Mouse (Mus musculus): ENCODE measurements around the gene Zc3h6. TPM values are rescaled to one million over a fixed set of nuclear protein-coding genes. Genes with fewer than 3 reads are reported as not detected.
"Not testable (repeated sequence)": the region's sequence is repeated elsewhere in the genome, so short reads cannot be mapped to it uniquely, and the experiment has no call there.

Gene Zc3h6
- polyA plus RNA-seq, 1 experiment = 5.4 TPM

- no peak overlapping the region for H3K27ac ChIP-seq (ENCODE audit: insufficient read depth, low read depth, low read length)
- no peak for TF ChIP-seq POLR2A (IDR thresholded peaks at IDR 0.05; ENCODE audit: borderline replicate concordance, low read depth, low read length)
- TF ChIP-seq CTCF (IDR thresholded peaks at IDR 0.05; ENCODE audit: low read depth, low read length) = no peak
- no peak overlapping the region for H3K4me3 ChIP-seq (ENCODE audit: insufficient read depth, low read length)
These were observed 1.6 kb upstream of the Zc3h6 start for GRCm38 (mm10) chr2:128965505-128966105.

GRCm38 (mm10) chr2:128966236-128966635 lies 966 bp upstream of the Zc3h6 start:
- Histone ChIP-seq H3K27ac (ENCODE audit: insufficient read depth, low read depth, low read length) (no peak overlapping the region), H3K4me3 (ENCODE audit: insufficient read depth, low read length) (no peak overlapping the region), H3K4me1 (ENCODE audit: control insufficient read depth, insufficient read depth, low read length) (peaks cover 10% of the 10 kb centered on the region)
- TF ChIP-seq CTCF (IDR thresholded peaks at IDR 0.05; ENCODE audit: low read depth, low read length) (no peak), POLR2A (IDR thresholded peaks at IDR 0.05; ENCODE audit: borderline replicate concordance, low read depth, low read length) (no peak)

More at GRCm38 (mm10) chr2:128965505-128966105, 1.6 kb upstream of the Zc3h6 start:
- peaks cover 10% of the 10 kb centered on the region for H3K4me1 ChIP-seq (ENCODE audit: control insufficient read depth, insufficient read depth, low read length)

GRCm38 (mm10) chr2:128967661-128968441 lies 649 bp downstream of the Zc3h6 start, which contains the start of gene Gm10762:
TSS of gene Gm10762 (minus strand) at chr2:128967725.
- peak within 1 kb of the TSS; percentile 87 for H3K4me3 ChIP-seq (ENCODE audit: insufficient read depth, low read length)
- H3K27ac ChIP-seq (ENCODE audit: insufficient read depth, low read depth, low read length) = peak within 1 kb of the TSS; percentile 94
- H3K4me1 ChIP-seq (ENCODE audit: control insufficient read depth, insufficient read depth, low read length) = peaks cover 17% of the 10 kb centered on the region
- TF ChIP-seq CTCF (IDR thresholded peaks at IDR 0.05; ENCODE audit: low read depth, low read length) (no peak), POLR2A (IDR thresholded peaks at IDR 0.05; ENCODE audit: borderline replicate concordance, low read depth, low read length) (no peak)

GRCm38 (mm10) chr2:128968475-128969083 lies 1.4 kb downstream of the Zc3h6 start:
- H3K4me1 ChIP-seq (ENCODE audit: control insufficient read depth, insufficient read depth, low read length) = peaks cover 17% of the 10 kb centered on the region
- TF ChIP-seq CTCF (IDR thresholded peaks at IDR 0.05; ENCODE audit: low read depth, low read length) = no peak
- no peak for TF ChIP-seq POLR2A (IDR thresholded peaks at IDR 0.05; ENCODE audit: borderline replicate concordance, low read depth, low read length)
- H3K27ac ChIP-seq (ENCODE audit: insufficient read depth, low read depth, low read length) = peak overlapping the region; percentile 94; the same call in 1 of the 2 replicates
- H3K4me3 ChIP-seq (ENCODE audit: insufficient read depth, low read length) = peak overlapping the region; percentile 87; the same call in 1 of the 2 replicates

- H3K4me3 ChIP-seq (ENCODE audit: insufficient read depth, low read length) = no peak overlapping the region
- H3K27ac ChIP-seq (ENCODE audit: insufficient read depth, low read depth, low read length) = no peak overlapping the region
- no peak for TF ChIP-seq POLR2A (IDR thresholded peaks at IDR 0.05; ENCODE audit: borderline replicate concordance, low read depth, low read length)
- H3K4me1 ChIP-seq (ENCODE audit: control insufficient read depth, insufficient read depth, low read length) = peaks cover 11% of the 10 kb centered on the region
These were observed 5.1 kb downstream of the Zc3h6 start for GRCm38 (mm10) chr2:128972301-128972700.

- no peak for TF ChIP-seq POLR2A (IDR thresholded peaks at IDR 0.05; ENCODE audit: borderline replicate concordance, low read depth, low read length)
- no peak for TF ChIP-seq CTCF (IDR thresholded peaks at IDR 0.05; ENCODE audit: low read depth, low read length)
- H3K27ac ChIP-seq (ENCODE audit: insufficient read depth, low read depth, low read length) = no peak overlapping the region
- H3K4me3 ChIP-seq (ENCODE audit: insufficient read depth, low read length) = no peak overlapping the region
- H3K4me1 ChIP-seq (ENCODE audit: control insufficient read depth, insufficient read depth, low read length) = peaks cover 7% of the 10 kb centered on the region
These were observed 8.4 kb downstream of the Zc3h6 start for GRCm38 (mm10) chr2:128975572-128975971.

GRCm38 (mm10) chr2:128984746-128985145 lies 17.5 kb downstream of the Zc3h6 start:
- H3K4me3 ChIP-seq (ENCODE audit: insufficient read depth, low read length) = no peak overlapping the region
- TF ChIP-seq POLR2A (IDR thresholded peaks at IDR 0.05; ENCODE audit: borderline replicate concordance, low read depth, low read length) = no peak
- TF ChIP-seq CTCF (IDR thresholded peaks at IDR 0.05; ENCODE audit: low read depth, low read length) = no peak
- H3K4me1 ChIP-seq (ENCODE audit: control insufficient read depth, insufficient read depth, low read length) = no peaks in the 10 kb centered on the region
- H3K27ac ChIP-seq (ENCODE audit: insufficient read depth, low read depth, low read length) = no peak overlapping the region

- Histone ChIP-seq H3K4me3 (ENCODE audit: insufficient read depth, low read length) (no peak overlapping the region), H3K4me1 (ENCODE audit: control insufficient read depth, insufficient read depth, low read length) (peaks cover 8% of the 10 kb centered on the region), H3K27ac (ENCODE audit: insufficient read depth, low read depth, low read length) (no peak overlapping the region)
- TF ChIP-seq CTCF (IDR thresholded peaks at IDR 0.05; ENCODE audit: low read depth, low read length) (no peak), POLR2A (IDR thresholded peaks at IDR 0.05; ENCODE audit: borderline replicate concordance, low read depth, low read length) (no peak)
These were observed 37.7 kb downstream of the Zc3h6 start for GRCm38 (mm10) chr2:129004872-129005271.

GRCm38 (mm10) chr2:129006194-129006749 lies 39.1 kb downstream of the Zc3h6 start:
- Histone ChIP-seq H3K4me3 (ENCODE audit: insufficient read depth, low read length) (no peak overlapping the region), H3K27ac (ENCODE audit: insufficient read depth, low read depth, low read length) (no peak overlapping the region), H3K4me1 (ENCODE audit: control insufficient read depth, insufficient read depth, low read length) (peaks cover 8% of the 10 kb centered on the region)
- TF ChIP-seq CTCF (IDR thresholded peaks at IDR 0.05; ENCODE audit: low read depth, low read length) (no peak), POLR2A (IDR thresholded peaks at IDR 0.05; ENCODE audit: borderline replicate concordance, low read depth, low read length) (no peak)

- H3K27ac ChIP-seq (ENCODE audit: insufficient read depth, low read depth, low read length) = not testable (repeated sequence)
These were observed 41.7 kb downstream of the Zc3h6 start for GRCm38 (mm10) chr2:129008867-129009266.

More at GRCm38 (mm10) chr2:129008867-129009266, 41.7 kb downstream of the Zc3h6 start:
- not testable (repeated sequence) for H3K4me3 ChIP-seq (ENCODE audit: insufficient read depth, low read length); H3K4me1 ChIP-seq (ENCODE audit: control insufficient read depth, insufficient read depth, low read length)
